Mouse (Mus musculus) brain, adult 2 months (tissue): ENCODE data around the gene Dnm2.
A peak's percentile ranks its signal among the peaks of the same experiment; 100 is the strongest.

Source experiments
- DNase-seq: peaks from one replicate; pipeline ENCODE4 v3.0.0; 2011; ENCODE audit warnings: low read depth, low spot score

Gene Dnm2

GRCm38 (mm10) chr9:21430724-21431123 is 6.0 kb downstream of the Dnm2 start:
- DNase-seq: peak; percentile 80

GRCm38 (mm10) chr9:21432066-21432465 is 7.4 kb downstream of the Dnm2 start:
- DNase-seq: no peak

- DNase-seq: peak; percentile 73
Observed at GRCm38 (mm10) chr9:21433766-21434165, 9.1 kb downstream of the Dnm2 start.

GRCm38 (mm10) chr9:21434410-21434809 is 9.7 kb downstream of the Dnm2 start:
- DNase-seq: peak; percentile 51

GRCm38 (mm10) chr9:21435777-21436635 is 11.3 kb downstream of the Dnm2 start:
- peak; percentile 44 for DNase-seq

- no peak for DNase-seq
Observed at GRCm38 (mm10) chr9:21437577-21437976, 12.9 kb downstream of the Dnm2 start.

- peak; percentile 78 for DNase-seq
Observed at GRCm38 (mm10) chr9:21438219-21438618, 13.5 kb downstream of the Dnm2 start.

GRCm38 (mm10) chr9:21439456-21439855 is 14.7 kb downstream of the Dnm2 start:
- DNase-seq: peak; percentile 65

GRCm38 (mm10) chr9:21439914-21440313 is 15.2 kb downstream of the Dnm2 start:
- DNase-seq: no peak

GRCm38 (mm10) chr9:21440387-21440786 is 15.7 kb downstream of the Dnm2 start:
- no peak for DNase-seq

GRCm38 (mm10) chr9:21443853-21444252 is 19.1 kb downstream of the Dnm2 start:
- DNase-seq: no peak

- DNase-seq: no peak
Observed at GRCm38 (mm10) chr9:21444574-21444973, 19.9 kb downstream of the Dnm2 start.

GRCm38 (mm10) chr9:21445081-21445744 is 20.5 kb downstream of the Dnm2 start:
- DNase-seq: no peak

- DNase-seq: no peak
Observed at GRCm38 (mm10) chr9:21447778-21448177, 23.1 kb downstream of the Dnm2 start.

- peak; percentile 49 for DNase-seq
Observed at GRCm38 (mm10) chr9:21449710-21450109, 25.0 kb downstream of the Dnm2 start.

- no peak for DNase-seq
Observed at GRCm38 (mm10) chr9:21450270-21450669, 25.6 kb downstream of the Dnm2 start.

GRCm38 (mm10) chr9:21451391-21451790 is 26.7 kb downstream of the Dnm2 start:
- no peak for DNase-seq

- DNase-seq: peak; percentile 35
Observed at GRCm38 (mm10) chr9:21451870-21452269, 27.2 kb downstream of the Dnm2 start.

- DNase-seq: peak; percentile 53
Observed at GRCm38 (mm10) chr9:21453003-21453402, 28.3 kb downstream of the Dnm2 start.

GRCm38 (mm10) chr9:21453459-21453858 is 28.8 kb downstream of the Dnm2 start:
- peak; percentile 27 for DNase-seq

- DNase-seq: no peak
Observed at GRCm38 (mm10) chr9:21454556-21454955, 29.8 kb downstream of the Dnm2 start.

GRCm38 (mm10) chr9:21455103-21455770 is 30.5 kb downstream of the Dnm2 start:
- no peak for DNase-seq
